Mouse (Mus musculus): ENCODE measurements around the gene Psmc1. TPM values are rescaled to one million over a fixed set of nuclear protein-coding genes. Genes with fewer than 3 reads are reported as not detected.

Gene Psmc1
- polyA plus RNA-seq, 1 experiment from 2014 or later, result 285 TPM

DNA sequence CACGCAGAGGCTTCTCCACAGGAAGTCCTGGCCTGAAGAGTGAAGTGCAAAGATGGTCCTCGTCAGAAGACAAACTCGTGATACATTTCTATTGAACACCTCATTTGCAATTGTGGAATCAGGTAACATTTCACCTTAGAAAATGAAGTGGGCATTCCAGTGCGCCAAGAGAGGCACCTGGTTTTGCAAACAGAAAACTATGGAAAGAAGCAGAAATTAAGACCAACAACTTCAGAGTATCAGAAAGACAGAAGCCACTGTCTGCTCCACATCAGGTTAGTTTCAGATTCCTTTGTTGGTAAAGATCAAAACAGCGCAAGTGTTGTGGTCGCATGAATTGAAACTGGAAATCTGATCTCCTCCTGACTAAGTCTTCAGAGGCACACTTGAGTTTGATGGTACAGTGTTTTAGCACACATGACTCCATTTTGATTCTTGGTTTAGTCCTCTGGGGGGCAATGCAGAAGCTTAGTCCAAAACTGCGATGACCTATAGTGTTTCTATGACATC lies 55.1 kb downstream of the Psmc1 start:
- Histone ChIP-seq H3K36me3 (no peaks in the 10 kb centered on the region), H3K27ac (no peak overlapping the region), H3K4me3 (no peak overlapping the region), H3K4me1 (replicated peaks) (peaks cover 20% of the 10 kb centered on the region), H3K27me3 (no peaks in the 10 kb centered on the region), H3K4me2 (no peak overlapping the region), H3K9me3 (no peaks in the 10 kb centered on the region), H3K9ac (no peak overlapping the region)
- no peak for ATAC-seq (ENCODE audit: low FRiP score)
- whole genome bisulfite sequencing, result 78% methylated on average over 7 of the region's 7 CpGs

- WGBS, result 20% methylated on average over 3 of the region's 3 CpGs
- peak overlapping the region; percentile 55; the same call in 1 of the 2 replicates for H3K27ac ChIP-seq
Measured at GRCm38 (mm10) chr12:100166177-100166576, 56.2 kb downstream of the Psmc1 start.

DNA sequence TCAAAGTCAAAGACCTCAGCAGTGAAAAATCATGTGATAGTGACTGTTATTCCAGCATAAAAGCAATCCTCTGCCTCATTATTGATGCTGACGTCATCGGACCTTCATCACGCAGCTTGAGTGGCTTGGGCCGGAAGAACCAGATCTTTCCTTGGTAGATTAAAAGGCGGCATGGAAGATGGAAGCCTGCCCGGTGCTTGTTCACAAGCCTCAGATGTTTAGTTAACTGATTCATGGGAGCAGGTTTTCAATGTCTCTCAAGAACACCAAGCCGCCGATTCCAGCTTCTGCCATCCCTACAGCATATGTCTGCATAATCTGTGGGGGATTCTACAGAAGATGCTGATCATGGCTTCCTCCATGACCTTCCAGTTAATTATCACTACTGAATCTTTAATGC lies 57.0 kb downstream of the Psmc1 start:
- Histone ChIP-seq H3K4me2 (no peak overlapping the region), H3K4me1 (replicated peaks) (peaks cover 20% of the 10 kb centered on the region), H3K4me3 (no peak overlapping the region), H3K36me3 (no peaks in the 10 kb centered on the region), H3K27me3 (no peaks in the 10 kb centered on the region), H3K9ac (no peak overlapping the region), H3K27ac (peak overlapping the region; percentile 55; the same call in 1 of the 2 replicates), H3K9me3 (no peaks in the 10 kb centered on the region)
- ATAC-seq (ENCODE audit: low FRiP score), result no peak
- 79% methylated on average over 8 of the region's 8 CpGs for WGBS

More at GRCm38 (mm10) chr12:100166177-100166576, 56.2 kb downstream of the Psmc1 start:
- H3K4me1 ChIP-seq (replicated peaks), result peaks cover 20% of the 10 kb centered on the region
- peak; percentile 73 for ATAC-seq (ENCODE audit: low FRiP score)
- no peaks in the 10 kb centered on the region for H3K36me3 ChIP-seq
- no peaks in the 10 kb centered on the region for H3K27me3 ChIP-seq
- H3K4me3 ChIP-seq, result no peak overlapping the region
- no peak overlapping the region for H3K4me2 ChIP-seq
- H3K9ac ChIP-seq, result no peak overlapping the region
- no peaks in the 10 kb centered on the region for H3K9me3 ChIP-seq

DNA sequence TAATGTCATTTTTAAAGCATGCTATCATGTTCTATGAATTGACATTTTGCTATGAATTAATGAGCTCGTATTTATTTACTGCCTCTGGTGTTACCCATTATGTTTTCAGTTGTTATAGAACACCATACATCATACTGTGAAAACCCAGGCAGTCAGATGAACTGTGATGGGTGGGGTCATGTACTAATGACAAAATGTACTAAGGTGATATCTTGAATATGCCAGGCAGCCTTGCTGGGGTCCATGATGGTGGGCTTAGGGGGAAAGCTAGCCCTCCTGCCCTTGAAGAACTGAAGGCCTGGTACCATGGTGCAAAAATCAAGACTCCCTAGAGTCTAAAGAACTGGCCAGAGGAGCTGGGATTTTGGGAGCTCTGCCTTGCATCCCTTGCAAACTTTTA lies 57.5 kb downstream of the Psmc1 start:
- H3K4me3 ChIP-seq, result no peak overlapping the region
- H3K4me2 ChIP-seq, result peak overlapping the region; percentile 48; the same call in 1 of the 2 replicates
- 0 out of 2 replicates have a peak overlapping the region, but pooled peaks have one; percentile 19 for H3K9ac ChIP-seq
- H3K36me3 ChIP-seq, result no peaks in the 10 kb centered on the region
- no peak for ATAC-seq (ENCODE audit: low FRiP score)
- no peaks in the 10 kb centered on the region for H3K27me3 ChIP-seq
- H3K4me1 ChIP-seq (replicated peaks), result peaks cover 20% of the 10 kb centered on the region
- H3K27ac ChIP-seq, result peak overlapping the region; percentile 83
- 81% methylated on average over 1 of the region's 1 CpGs for WGBS
- H3K9me3 ChIP-seq, result no peaks in the 10 kb centered on the region

DNA sequence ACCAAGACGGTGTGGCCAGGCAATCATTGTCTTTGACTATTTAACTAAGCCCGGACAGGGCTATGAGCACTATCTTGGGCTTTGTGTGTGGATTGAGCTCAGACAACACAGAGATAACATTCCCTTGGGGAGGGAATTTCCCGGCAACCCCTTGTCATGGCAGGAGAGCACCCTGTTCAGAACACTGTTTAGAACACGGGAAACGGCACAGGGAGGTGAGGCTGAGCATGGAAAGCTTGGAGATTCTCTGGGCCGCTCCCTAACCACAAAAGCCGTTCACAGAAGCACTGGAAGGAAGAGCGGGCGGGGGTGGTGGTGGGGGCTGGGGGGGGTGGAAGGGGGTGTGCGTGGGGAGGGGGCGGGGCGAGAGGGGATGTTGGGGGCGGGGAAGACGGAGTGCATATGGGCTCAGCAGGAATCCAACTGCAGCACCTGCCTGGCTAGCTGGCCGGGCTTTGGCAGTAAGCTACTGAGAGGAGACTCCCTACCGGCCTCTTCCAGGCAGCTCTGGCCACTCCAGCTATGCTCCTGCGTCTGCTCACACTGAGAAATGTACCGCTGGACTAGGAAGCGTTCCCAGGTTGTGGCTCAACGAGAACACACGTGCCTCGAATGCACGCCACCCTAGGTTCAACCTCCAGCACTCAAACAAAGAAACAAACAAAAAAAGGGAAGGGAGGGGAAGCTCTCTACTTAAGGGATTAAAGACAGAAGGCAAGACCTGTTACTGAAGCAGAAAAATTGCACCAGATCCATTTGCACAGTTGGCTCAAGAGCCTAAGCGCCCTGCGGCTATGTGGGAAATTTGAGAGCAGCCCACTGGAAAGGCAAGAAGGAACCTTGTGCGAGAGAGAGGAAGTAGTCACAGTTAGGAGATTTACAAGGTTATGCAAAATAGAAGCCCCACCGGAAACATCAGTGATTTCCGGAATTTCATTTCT lies 58.2 kb downstream of the Psmc1 start:
- H3K27ac ChIP-seq, result peak overlapping the region; percentile 83
- H3K27me3 ChIP-seq, result no peaks in the 10 kb centered on the region
- WGBS, result 17% methylated on average over 23 of the region's 28 CpGs
- H3K4me2 ChIP-seq, result peak overlapping the region; percentile 48
- peak; percentile 71 for ATAC-seq (ENCODE audit: low FRiP score)
- H3K9ac ChIP-seq, result peak overlapping the region; percentile 55
- H3K4me3 ChIP-seq, result peak overlapping the region; percentile 15; the same call in 1 of the 2 replicates
- no peaks in the 10 kb centered on the region for H3K36me3 ChIP-seq
- no peaks in the 10 kb centered on the region for H3K9me3 ChIP-seq
- peaks cover 20% of the 10 kb centered on the region for H3K4me1 ChIP-seq (replicated peaks)

- H3K4me2 ChIP-seq, result no peak overlapping the region
- no peak for ATAC-seq (ENCODE audit: low FRiP score)
- no peaks in the 10 kb centered on the region for H3K9me3 ChIP-seq
- H3K4me3 ChIP-seq, result no peak overlapping the region
- H3K27ac ChIP-seq, result no peak overlapping the region
- peaks cover 25% of the 10 kb centered on the region for H3K4me1 ChIP-seq (replicated peaks)
- WGBS, result 79% methylated on average over 7 of the region's 7 CpGs
- H3K36me3 ChIP-seq, result no peaks in the 10 kb centered on the region
- no peak overlapping the region for H3K9ac ChIP-seq
- no peaks in the 10 kb centered on the region for H3K27me3 ChIP-seq
Measured at GRCm38 (mm10) chr12:100172481-100172880, 62.5 kb downstream of the Psmc1 start.

Other genes with a start within 250 kb of the Psmc1 start
- gene Efcab11, start 225.7 kb upstream of the Psmc1 start, polyA plus RNA-seq (2015; fragmentation: Nextera tagmentation; extraction: Ambion mirVana), result 5.7 and 6.1 TPM in 2 replicates
- gene Tdp1, start 225.6 kb upstream of the Psmc1 start, polyA plus RNA-seq (2015; fragmentation: Nextera tagmentation; extraction: Ambion mirVana), result 48.2 and 52.3 TPM in 2 replicates
- 0.47 and 0.60 TPM in 2 replicates for gene Kcnk13, start 145.7 kb upstream of the Psmc1 start, polyA plus RNA-seq (2015; fragmentation: Nextera tagmentation; extraction: Ambion mirVana)
- gene Nrde2, start 49.5 kb downstream of the Psmc1 start, polyA plus RNA-seq (2015; fragmentation: Nextera tagmentation; extraction: Ambion mirVana), result 14.4 and 14.9 TPM in 2 replicates
- 2,269 and 2,272 TPM in 2 replicates for gene Calm1, start 89.3 kb downstream of the Psmc1 start, polyA plus RNA-seq (2015; fragmentation: Nextera tagmentation; extraction: Ambion mirVana)